Mouse (Mus musculus) CH12.LX (cell line): ENCODE data around the gene Ercc4. TPM values are rescaled to one million over a fixed set of nuclear protein-coding genes. Genes with fewer than 3 reads are reported as not detected.

Experiments
- DNase-seq: peaks from one replicate; pipeline ENCODE4 v3.0.0-alpha.2; 2013; ENCODE audit errors: extremely low read depth
- H3K27ac ChIP-seq: 2 replicates; pipeline ENCODE4 v1.5.1; 2012; ENCODE audit warnings: low read depth, mild to moderate bottlenecking, control low read depth, moderate library complexity; ENCODE audit not compliant: insufficient read depth
- H3K27me3 ChIP-seq: replicated peaks from 2 replicates; pipeline ENCODE3; 2012; ENCODE audit warnings: inconsistent platforms
- H3K36me3 ChIP-seq, 2 experiments: replicated peaks in 1 of 2; 2 replicates each; pipeline versions ENCODE3 to v1.6.1; 2012; ENCODE audit warnings: inconsistent platforms in 1 of 2, low read length in 1 of 2, mild to moderate bottlenecking in 1 of 2, mixed read lengths in 1 of 2, moderate library complexity in 1 of 2; ENCODE audit not compliant: control insufficient read depth in 1 of 2, insufficient read depth in 1 of 2
- H3K4me1 ChIP-seq, 2 experiments: 2 replicates each; pipeline ENCODE4 v1.6.1; 2012; ENCODE audit warnings: inconsistent platforms in 1 of 2, moderate library complexity in 1 of 2; ENCODE audit not compliant: insufficient read depth in 2 of 2, control insufficient read depth in 1 of 2
- H3K4me2 ChIP-seq: 2 replicates; pipeline ENCODE4 v1.6.1; 2012; ENCODE audit warnings: low read depth, mild to moderate bottlenecking, control low read depth; ENCODE audit not compliant: poor library complexity, insufficient read depth, severe bottlenecking
- H3K4me3 ChIP-seq, 3 experiments: fragments of 150-350 bp in 1 of 3; sonication (generic) in 1 of 3; replicated peaks in 1 of 3; 2 replicates each; pipeline versions ENCODE3 to v1.5.1; 2011 to 2012; ENCODE audit warnings: low read depth in 2 of 3, low read length in 2 of 3, mild to moderate bottlenecking in 2 of 3, moderate library complexity in 2 of 3, control low read depth in 1 of 3, improper control_type of control experiment in 1 of 3, inconsistent platforms in 1 of 3, mixed read lengths in 1 of 3; ENCODE audit not compliant: poor library complexity in 1 of 3
- H3K79me2 ChIP-seq: replicated peaks from 2 replicates; pipeline ENCODE4 v1.6.1; 2012; ENCODE audit warnings: mild to moderate bottlenecking, moderate library complexity; ENCODE audit not compliant: control insufficient read depth, poor library complexity, insufficient read depth, severe bottlenecking; ENCODE audit errors: extremely low read depth
- H3K9ac ChIP-seq: 2 replicates; pipeline ENCODE4 v1.6.1; 2012; ENCODE audit warnings: low read depth, mild to moderate bottlenecking, control low read depth, moderate library complexity; ENCODE audit not compliant: insufficient read depth
- H3K9me3 ChIP-seq: replicated peaks from 2 replicates; pipeline ENCODE3; 2012; ENCODE audit warnings: low read length, inconsistent platforms, mixed read lengths
- CTCF ChIP-seq, 2 experiments: IDR thresholded peaks in 1 of 2; conservative IDR thresholded peaks in 1 of 2; 2 replicates each; pipeline ENCODE4 v1.5.1; 2011 to 2012; ENCODE audit warnings: low read depth in 2 of 2, low read length in 2 of 2, improper control_type of control experiment in 1 of 2, inconsistent platforms in 1 of 2, mild to moderate bottlenecking in 1 of 2, moderate library complexity in 1 of 2
- GABPA ChIP-seq: IDR thresholded peaks from 2 replicates; pipeline ENCODE4 v1.6.1; 2012; ENCODE audit warnings: low read depth, low read length, improper control_type of control experiment, inconsistent platforms; ENCODE audit not compliant: insufficient replicate concordance
- HCFC1 ChIP-seq: IDR thresholded peaks from 2 replicates; pipeline ENCODE4 v1.6.1; 2012; ENCODE audit warnings: low read depth, mild to moderate bottlenecking, inconsistent platforms, low read length, improper control_type of control experiment
- IRF4 ChIP-seq: IDR thresholded peaks from 2 replicates; pipeline ENCODE4 v1.6.1; 2014; ENCODE audit warnings: low read depth, mild to moderate bottlenecking, inconsistent platforms, low read length, improper control_type of control experiment
- JUND ChIP-seq: conservative IDR thresholded peaks from 2 replicates; pipeline ENCODE4 v1.6.1; 2011; ENCODE audit warnings: low read depth, low read length, improper control_type of control experiment
- KAT2A ChIP-seq: IDR thresholded peaks from 2 replicates; pipeline ENCODE4 v1.6.1; 2012; ENCODE audit warnings: low read length, improper control_type of control experiment, inconsistent platforms; ENCODE audit not compliant: insufficient replicate concordance
- MAFK ChIP-seq: IDR thresholded peaks from 2 replicates; pipeline ENCODE4 v1.6.1; 2011; ENCODE audit warnings: low read length, improper control_type of control experiment; ENCODE audit not compliant: insufficient replicate concordance
- MAX ChIP-seq: IDR thresholded peaks from 2 replicates; pipeline ENCODE4 v1.6.1; 2011; ENCODE audit warnings: low read length, improper control_type of control experiment
- MAZ ChIP-seq: IDR thresholded peaks from 2 replicates; pipeline ENCODE4 v1.6.1; 2012; ENCODE audit warnings: low read depth, mild to moderate bottlenecking, inconsistent platforms, low read length, improper control_type of control experiment, moderate library complexity
- MEF2A ChIP-seq: IDR thresholded peaks from 2 replicates; pipeline ENCODE4 v1.6.1; 2014; ENCODE audit warnings: low read depth, mild to moderate bottlenecking, inconsistent platforms, low read length, improper control_type of control experiment, borderline replicate concordance
- MXI1 ChIP-seq: IDR thresholded peaks from 2 replicates; pipeline ENCODE4 v1.6.1; 2011; ENCODE audit warnings: mild to moderate bottlenecking, low read depth, low read length, improper control_type of control experiment
- NELFE ChIP-seq: IDR thresholded peaks from 2 replicates; pipeline ENCODE4 v1.6.1; 2011; ENCODE audit warnings: low read depth, low read length, improper control_type of control experiment
- PAX5 ChIP-seq: IDR thresholded peaks from 2 replicates; pipeline ENCODE4 v1.6.1; 2012; ENCODE audit warnings: low read length, inconsistent platforms, mixed read lengths
- POLR2A ChIP-seq: IDR thresholded peaks from 2 replicates; pipeline ENCODE4 v1.6.1; 2011; ENCODE audit warnings: low read depth, mild to moderate bottlenecking, improper control_type of control experiment, low read length
- POLR2AphosphoS2 ChIP-seq: IDR thresholded peaks from 2 replicates; pipeline ENCODE4 v1.6.1; 2011; ENCODE audit warnings: low read depth, low read length, improper control_type of control experiment
- RCOR1 ChIP-seq: conservative IDR thresholded peaks from 2 replicates; pipeline ENCODE4 v1.6.1; 2012; ENCODE audit warnings: low read depth, mild to moderate bottlenecking, inconsistent platforms, low read length, improper control_type of control experiment
- TCF12 ChIP-seq: IDR thresholded peaks from 2 replicates; pipeline ENCODE4 v1.6.1; 2014; ENCODE audit warnings: low read depth, mild to moderate bottlenecking, inconsistent platforms, low read length, improper control_type of control experiment
- UBTF ChIP-seq: IDR thresholded peaks from 2 replicates; pipeline ENCODE4 v1.6.1; 2012; ENCODE audit warnings: low read depth, mild to moderate bottlenecking, inconsistent platforms, low read length, improper control_type of control experiment, moderate library complexity
- USF1 ChIP-seq: IDR thresholded peaks from 2 replicates; pipeline ENCODE4 v1.6.1; 2014; ENCODE audit warnings: low read depth, mild to moderate bottlenecking, inconsistent platforms, low read length, improper control_type of control experiment
- USF2 ChIP-seq: conservative IDR thresholded peaks from 2 replicates; pipeline ENCODE4 v1.6.1; 2011; ENCODE audit warnings: low read depth, low read length, improper control_type of control experiment
- ZC3H11A ChIP-seq: IDR thresholded peaks from 2 replicates; pipeline ENCODE4 v1.6.1; 2012; ENCODE audit warnings: low read depth, mild to moderate bottlenecking, inconsistent platforms, low read length, improper control_type of control experiment
- ZKSCAN1 ChIP-seq: IDR thresholded peaks from 2 replicates; pipeline ENCODE4 v1.6.1; 2012; ENCODE audit warnings: low read depth, inconsistent platforms, low read length, improper control_type of control experiment, borderline replicate concordance
- ZMIZ1 ChIP-seq: IDR thresholded peaks from 2 replicates; pipeline ENCODE4 v1.6.1; 2012; ENCODE audit warnings: low read depth, mild to moderate bottlenecking, inconsistent platforms, low read length, improper control_type of control experiment
- ZNF384 ChIP-seq: IDR thresholded peaks from 2 replicates; pipeline ENCODE4 v1.6.1; 2012; ENCODE audit warnings: low read depth, low read length, improper control_type of control experiment, inconsistent platforms
- dilution Hi-C: fragments of 300-500 bp; cut with MboI; formaldehyde crosslinking; loops from 2 replicates; pipeline ENCODE4 v1.14.3; 2020; ENCODE audit warnings: low sequenced_read_pairs; ENCODE audit not compliant: extremely low pct_unique_long_range_greater_than_20kb, extremely low pct_ligation_motif_present
- in situ Hi-C: fragments of 300-500 bp; cut with MboI; formaldehyde crosslinking; loops from 3 replicates; pipeline ENCODE4 v1.14.3; 2019; ENCODE audit warnings: low sequenced_read_pairs, low pct_ligation_motif_present, low pct_unique_long_range_greater_than_20kb, mixed read lengths
- polyA plus RNA-seq: library from polyadenylated mRNA; unstranded; fragments of >175 nt; gene quantifications from 2 replicates; pipeline ENCODE4 v1.2.1, GENCODE M21; 2012; ENCODE audit warnings: low read depth; ENCODE audit not compliant: insufficient read length
- total RNA-seq, 2 experiments: library from RNA; depleted of rRNA; stranded (reverse); fragments of 300-350 nt in 1 of 2; fragments of >200 nt in 1 of 2; gene quantifications; 2 replicates each; pipeline ENCODE4 v1.2.3; 2012 to 2014

The Ercc4 gene
- total and polyA plus RNA-seq, 3 experiments, result 10.1 to 23.3 (median 16.6) TPM

GRCm38 (mm10) chr16:13152475-13152874 lies 43.0 kb downstream of the Ercc4 start:
- no peaks in the 10 kb centered on the region for H3K4me1 ChIP-seq
- TF ChIP-seq POLR2AphosphoS2 (no peak), MEF2A (no peak)
- H3K9me3 ChIP-seq, result no peaks in the 10 kb centered on the region
- no peak overlapping the region for H3K9ac ChIP-seq
- dilution Hi-C loops (no loop called here), in situ Hi-C loops (no loop called here)
- H3K27me3 ChIP-seq, result no peaks in the 10 kb centered on the region
- no peak overlapping the region for H3K27ac ChIP-seq
- no peak for DNase-seq
- peaks cover 27 to 62% of the 10 kb centered on the region in 2 experiments for H3K36me3 ChIP-seq
- no peak overlapping the region for H3K4me2 ChIP-seq
- no peaks in the 10 kb centered on the region for H3K79me2 ChIP-seq
- no peak overlapping the region for H3K4me3 ChIP-seq

GRCm38 (mm10) chr16:13153215-13153614 lies 43.7 kb downstream of the Ercc4 start:
- dilution Hi-C loops, result no loop called here
- Histone ChIP-seq H3K9ac (no peak overlapping the region), H3K36me3 (peaks cover 20 to 54% of the 10 kb centered on the region in 2 experiments)

GRCm38 (mm10) chr16:13154352-13154751 lies 44.9 kb downstream of the Ercc4 start:
- no peak for DNase-seq
- no peak overlapping the region for H3K4me3 ChIP-seq
- TF ChIP-seq KAT2A (no peak), ZC3H11A (no peak), RCOR1 (no peak), MEF2A (no peak), ZMIZ1 (no peak), MAFK (no peak), TCF12 (no peak), NELFE (no peak), HCFC1 (no peak), GABPA (no peak), POLR2A (no peak), MXI1 (no peak), JUND (no peak), UBTF (no peak), IRF4 (no peak), PAX5 (no peak), ZKSCAN1 (no peak), POLR2AphosphoS2 (no peak)
- TF ChIP-seq, all 38 proteins: peak for 0
- Histone ChIP-seq H3K27me3 (no peaks in the 10 kb centered on the region), H3K36me3 (peaks cover 9 to 43% of the 10 kb centered on the region in 2 experiments), H3K27ac (no peak overlapping the region), H3K4me1 (peaks cover 0 to 2% of the 10 kb centered on the region in 2 experiments; a peak in 1 of 4 replicates), H3K79me2 (no peaks in the 10 kb centered on the region), H3K4me2 (no peak overlapping the region), H3K9me3 (no peaks in the 10 kb centered on the region), H3K9ac (no peak overlapping the region)
- dilution Hi-C loops, result no loop called here
- in situ Hi-C loops, result no loop called here

More at GRCm38 (mm10) chr16:13153215-13153614, 43.7 kb downstream of the Ercc4 start:
- no peak overlapping the region for H3K4me2 ChIP-seq
- H3K9me3 ChIP-seq, result no peaks in the 10 kb centered on the region
- in situ Hi-C loops, result no loop called here
- H3K27ac ChIP-seq, result no peak overlapping the region
- DNase-seq, result no peak
- H3K79me2 ChIP-seq, result no peaks in the 10 kb centered on the region
- no peak overlapping the region for H3K4me3 ChIP-seq
- TF ChIP-seq IRF4 (no peak), USF2 (no peak), MAZ (no peak), CTCF (conservative IDR thresholded peaks at IDR 0.05 in 1 of 2, IDR thresholded peaks at IDR 0.05 in 1 of 2; ENCODE audit: low read depth in 2 of 2, low read length in 2 of 2) (no peak), MAX (no peak), USF1 (no peak), ZNF384 (no peak), POLR2A (no peak), RCOR1 (no peak), MXI1 (no peak)
- H3K27me3 ChIP-seq, result no peaks in the 10 kb centered on the region
- no peaks in the 10 kb centered on the region for H3K4me1 ChIP-seq
